Mouse (Mus musculus): ENCODE results near the gene Lrrc4. TPM values are rescaled to one million over a fixed set of nuclear protein-coding genes. Genes with fewer than 3 reads are reported as not detected.

Lrrc4 gene
- polyA plus RNA-seq, 1 experiment = 0.11 TPM

GRCm38 (mm10) chr6:28680537-28680936, 151.0 kb downstream of the Lrrc4 start:
- H3K4me3 ChIP-seq (ENCODE audit: low read depth, low read length) = no peak overlapping the region
- 0 out of 2 replicates have a peak, but pooled peaks cover 2% of the 10 kb centered on the region for H3K36me3 ChIP-seq (ENCODE audit: control insufficient read depth, insufficient read depth, low read length)
- TF ChIP-seq CTCF (IDR thresholded peaks at IDR 0.05; ENCODE audit: extremely low read depth, insufficient read length, insufficient replicate concordance, low read depth, low read length) (no peak), POLR2A (IDR thresholded peaks at IDR 0.05; ENCODE audit: low read depth, low read length) (no peak)
- H3K4me1 ChIP-seq (ENCODE audit: control insufficient read depth, insufficient read depth, insufficient read length, low read length) = peaks cover 12% of the 10 kb centered on the region; the same call in 1 of the 2 replicates
- 30% methylated on average over 4 of the region's 4 CpGs for WGBS
- no peaks in the 10 kb centered on the region for H3K27me3 ChIP-seq (ENCODE audit: control insufficient read depth, insufficient read depth, low read length)
- H3K27ac ChIP-seq (ENCODE audit: insufficient read depth, low read depth, low read length) = no peak overlapping the region

- Histone ChIP-seq H3K4me3 (ENCODE audit: low read depth, low read length) (no peak overlapping the region), H3K27me3 (ENCODE audit: control insufficient read depth, insufficient read depth, low read length) (no peaks in the 10 kb centered on the region), H3K4me1 (ENCODE audit: control insufficient read depth, insufficient read depth, insufficient read length, low read length) (peaks cover 12% of the 10 kb centered on the region; the same call in 1 of the 2 replicates), H3K36me3 (ENCODE audit: control insufficient read depth, insufficient read depth, low read length) (0 out of 2 replicates have a peak, but pooled peaks cover 2% of the 10 kb centered on the region), H3K27ac (ENCODE audit: insufficient read depth, low read depth, low read length) (no peak overlapping the region)
- 86% methylated on average over 1 of the region's 1 CpGs for WGBS
- TF ChIP-seq POLR2A (IDR thresholded peaks at IDR 0.05; ENCODE audit: low read depth, low read length) = no peak
- TF ChIP-seq CTCF (IDR thresholded peaks at IDR 0.05; ENCODE audit: extremely low read depth, insufficient read length, insufficient replicate concordance, low read depth, low read length) = no peak
Measured at GRCm38 (mm10) chr6:28678896-28679295, 152.7 kb downstream of the Lrrc4 start.

GRCm38 (mm10) chr6:28674686-28675085, 156.9 kb downstream of the Lrrc4 start:
- Histone ChIP-seq H3K4me1 (ENCODE audit: control insufficient read depth, insufficient read depth, insufficient read length, low read length) (peaks cover 3% of the 10 kb centered on the region; the same call in 1 of the 2 replicates), H3K27ac (ENCODE audit: insufficient read depth, low read depth, low read length) (no peak overlapping the region), H3K27me3 (ENCODE audit: control insufficient read depth, insufficient read depth, low read length) (no peaks in the 10 kb centered on the region), H3K36me3 (ENCODE audit: control insufficient read depth, insufficient read depth, low read length) (0 out of 2 replicates have a peak, but pooled peaks cover 4% of the 10 kb centered on the region), H3K4me3 (ENCODE audit: low read depth, low read length) (no peak overlapping the region)
- 98% methylated on average over 1 of the region's 1 CpGs for WGBS
- TF ChIP-seq POLR2A (IDR thresholded peaks at IDR 0.05; ENCODE audit: low read depth, low read length) (no peak), CTCF (IDR thresholded peaks at IDR 0.05; ENCODE audit: extremely low read depth, insufficient read length, insufficient replicate concordance, low read depth, low read length) (no peak)

GRCm38 (mm10) chr6:28672388-28672787, 159.2 kb downstream of the Lrrc4 start:
- Histone ChIP-seq H3K27me3 (ENCODE audit: control insufficient read depth, insufficient read depth, low read length) (no peaks in the 10 kb centered on the region), H3K4me1 (ENCODE audit: control insufficient read depth, insufficient read depth, insufficient read length, low read length) (no peaks in the 10 kb centered on the region), H3K36me3 (ENCODE audit: control insufficient read depth, insufficient read depth, low read length) (peaks cover 8% of the 10 kb centered on the region), H3K27ac (ENCODE audit: insufficient read depth, low read depth, low read length) (no peak overlapping the region), H3K4me3 (ENCODE audit: low read depth, low read length) (no peak overlapping the region)
- 88% methylated on average over 1 of the region's 1 CpGs for WGBS
- TF ChIP-seq CTCF (IDR thresholded peaks at IDR 0.05; ENCODE audit: extremely low read depth, insufficient read length, insufficient replicate concordance, low read depth, low read length) (no peak), POLR2A (IDR thresholded peaks at IDR 0.05; ENCODE audit: low read depth, low read length) (no peak)

- H3K27ac ChIP-seq (ENCODE audit: insufficient read depth, low read depth, low read length) = no peak overlapping the region
- TF ChIP-seq POLR2A (IDR thresholded peaks at IDR 0.05; ENCODE audit: low read depth, low read length) (no peak), CTCF (IDR thresholded peaks at IDR 0.05; ENCODE audit: extremely low read depth, insufficient read length, insufficient replicate concordance, low read depth, low read length) (no peak)
- H3K4me3 ChIP-seq (ENCODE audit: low read depth, low read length) = no peak overlapping the region
- 94% methylated on average over 5 of the region's 5 CpGs for WGBS
- H3K27me3 ChIP-seq (ENCODE audit: control insufficient read depth, insufficient read depth, low read length) = no peaks in the 10 kb centered on the region
- H3K4me1 ChIP-seq (ENCODE audit: control insufficient read depth, insufficient read depth, insufficient read length, low read length) = no peaks in the 10 kb centered on the region
- peaks cover 8% of the 10 kb centered on the region for H3K36me3 ChIP-seq (ENCODE audit: control insufficient read depth, insufficient read depth, low read length)
Measured at GRCm38 (mm10) chr6:28669251-28669650, 162.3 kb downstream of the Lrrc4 start.

GRCm38 (mm10) chr6:28667586-28667985, 164.0 kb downstream of the Lrrc4 start:
- no peaks in the 10 kb centered on the region for H3K27me3 ChIP-seq (ENCODE audit: control insufficient read depth, insufficient read depth, low read length)
- no peak overlapping the region for H3K4me3 ChIP-seq (ENCODE audit: low read depth, low read length)
- H3K36me3 ChIP-seq (ENCODE audit: control insufficient read depth, insufficient read depth, low read length) = peaks cover 10% of the 10 kb centered on the region
- 97% methylated on average over 1 of the region's 1 CpGs for WGBS
- no peak overlapping the region for H3K27ac ChIP-seq (ENCODE audit: insufficient read depth, low read depth, low read length)
- no peaks in the 10 kb centered on the region for H3K4me1 ChIP-seq (ENCODE audit: control insufficient read depth, insufficient read depth, insufficient read length, low read length)
- TF ChIP-seq CTCF (IDR thresholded peaks at IDR 0.05; ENCODE audit: extremely low read depth, insufficient read length, insufficient replicate concordance, low read depth, low read length) (no peak), POLR2A (IDR thresholded peaks at IDR 0.05; ENCODE audit: low read depth, low read length) (no peak)

- TF ChIP-seq POLR2A (IDR thresholded peaks at IDR 0.05; ENCODE audit: low read depth, low read length) (no peak), CTCF (IDR thresholded peaks at IDR 0.05; ENCODE audit: extremely low read depth, insufficient read length, insufficient replicate concordance, low read depth, low read length) (no peak)
- Histone ChIP-seq H3K27me3 (ENCODE audit: control insufficient read depth, insufficient read depth, low read length) (no peaks in the 10 kb centered on the region), H3K4me3 (ENCODE audit: low read depth, low read length) (no peak overlapping the region), H3K27ac (ENCODE audit: insufficient read depth, low read depth, low read length) (no peak overlapping the region), H3K36me3 (ENCODE audit: control insufficient read depth, insufficient read depth, low read length) (peaks cover 8% of the 10 kb centered on the region), H3K4me1 (ENCODE audit: control insufficient read depth, insufficient read depth, insufficient read length, low read length) (no peaks in the 10 kb centered on the region)
- WGBS = 82% methylated on average over 3 of the region's 3 CpGs
Measured at GRCm38 (mm10) chr6:28664716-28665115, 166.8 kb downstream of the Lrrc4 start.

All from small intestine, adult 2 months (tissue).